In the genomic region with DNA sequence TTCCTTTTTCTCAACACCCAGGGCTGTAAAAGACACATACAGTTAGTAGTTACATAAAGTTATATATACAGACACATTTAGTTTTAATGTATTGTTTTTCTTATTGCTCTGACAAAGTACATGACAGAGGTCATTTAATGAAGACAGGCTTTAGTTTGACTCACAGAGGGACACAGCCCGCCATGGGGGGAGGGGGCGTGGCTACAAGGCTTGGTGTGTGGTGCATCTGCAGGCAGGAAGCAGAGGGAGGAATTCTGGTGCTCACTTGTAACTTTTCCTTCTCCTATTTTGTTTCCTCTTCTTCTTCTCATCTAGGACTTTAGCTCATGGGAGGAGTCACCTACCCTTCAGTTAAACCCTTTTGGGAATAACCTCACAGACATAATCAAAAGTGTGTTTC, we compare ENCODE assay signal across 19 mouse cellular contexts.
"Had no signal": no experiment of that assay in that cellular context is flagged by ENCODE, and none has a peak within 500 bp of the region (broad histone marks: within the 10 kb centered on the region; RNA-seq: fewer than 3 reads in every experiment).

No protein-coding gene starts in this region.

- H3K9me3 ChIP-seq: kidney, embryonic 15.5 days; limb, embryonic 10.5 days; limb, embryonic 13.5 days; liver, embryonic 12.5 days; liver, embryonic 15.5 days; midbrain, embryonic 13.5 days; neural tube, embryonic 12.5 days had no signal

- ATAC-seq: liver, embryonic 12.5 days; lung, postnatal 0 days; midbrain, embryonic 13.5 days had no signal

- H3K4me1 ChIP-seq: kidney, embryonic 15.5 days; limb, embryonic 10.5 days; limb, embryonic 13.5 days; liver, embryonic 12.5 days; liver, embryonic 15.5 days had no signal

- H3K4me2 ChIP-seq: kidney, embryonic 15.5 days; limb, embryonic 13.5 days; liver, embryonic 12.5 days; liver, embryonic 15.5 days; midbrain, embryonic 13.5 days; neural tube, embryonic 12.5 days had no signal

- H3K27ac ChIP-seq: kidney, embryonic 15.5 days; limb, embryonic 10.5 days; limb, embryonic 13.5 days; liver, embryonic 12.5 days; liver, embryonic 15.5 days; macrophage; midbrain, embryonic 13.5 days; neural tube, embryonic 12.5 days had no signal

- H3K36me3 ChIP-seq: kidney, embryonic 15.5 days; limb, embryonic 10.5 days; limb, embryonic 13.5 days; liver, embryonic 12.5 days; liver, embryonic 15.5 days; midbrain, embryonic 13.5 days; neural tube, embryonic 12.5 days had no signal

- H3K4me3 ChIP-seq: kidney, embryonic 15.5 days; limb, embryonic 10.5 days; limb, embryonic 13.5 days; liver, embryonic 12.5 days; liver, embryonic 15.5 days; midbrain, embryonic 13.5 days; neural tube, embryonic 12.5 days had no signal

- DNase-seq: kidney, adult 8-10 months; kidney, postnatal 10 days; kidney, postnatal 36 days; layer of hippocampus, postnatal 36 days; liver; lung, adult 2 months; retina, postnatal 1 day; right cerebral cortex, postnatal 25 days; thymus, adult 18-20 months; thymus, postnatal 36 days had no signal

- H3K9ac ChIP-seq: kidney, embryonic 15.5 days; limb, embryonic 13.5 days; liver, embryonic 12.5 days; liver, embryonic 15.5 days; midbrain, embryonic 13.5 days; neural tube, embryonic 12.5 days had no signal

- H3K27me3 ChIP-seq: kidney, embryonic 15.5 days; limb, embryonic 13.5 days; liver, embryonic 12.5 days; liver, embryonic 15.5 days; midbrain, embryonic 13.5 days; neural tube, embryonic 12.5 days had no signal
